Mouse (Mus musculus) cerebellum, adult 11 months (tissue): ENCODE results near the gene Plppr3.

Experiments used
- DNase-seq: peaks from one replicate; pipeline ENCODE4 v3.0.0; 2022

Plppr3 gene

DNA sequence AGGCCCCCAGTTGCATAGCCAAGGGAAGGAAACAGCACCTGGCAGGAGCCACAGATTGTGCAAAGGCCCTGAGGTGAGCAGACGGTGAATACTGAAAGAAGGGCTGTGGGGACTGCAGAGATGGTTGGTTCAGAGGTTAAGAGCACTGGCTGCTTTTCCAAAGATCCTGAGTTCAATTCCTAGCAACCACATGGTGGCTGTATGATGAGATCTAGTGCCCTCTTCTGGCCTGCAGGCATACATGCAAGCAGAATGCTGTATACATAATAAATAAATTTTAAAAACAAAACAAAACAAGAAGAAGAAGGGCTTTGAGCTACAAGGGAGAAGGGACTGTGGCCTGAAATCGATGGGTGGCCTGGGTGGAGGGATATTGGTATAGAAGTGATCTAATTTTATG is 57.3 kb downstream of the Plppr3 start:
- no peak for DNase-seq

- DNase-seq, result no peak
These were observed 58.6 kb downstream of the Plppr3 start for GRCm38 (mm10) chr10:79815671-79816494.

- no peak for DNase-seq
These were observed 60.1 kb downstream of the Plppr3 start for GRCm38 (mm10) chr10:79814271-79814842.

GRCm38 (mm10) chr10:79811736-79812637 is 62.4 kb downstream of the Plppr3 start:
- DNase-seq, result peak; percentile 84
